Mouse (Mus musculus) liver, adult (tissue): ENCODE measurements around the gene Gpr62.

Experiments
- GATA4 ChIP-seq: IDR thresholded peaks from 2 replicates; pipeline ENCODE4 v1.6.1; 2014; ENCODE audit warnings: mild to moderate bottlenecking, low read length; ENCODE audit not compliant: insufficient replicate concordance

Gene Gpr62

DNA sequence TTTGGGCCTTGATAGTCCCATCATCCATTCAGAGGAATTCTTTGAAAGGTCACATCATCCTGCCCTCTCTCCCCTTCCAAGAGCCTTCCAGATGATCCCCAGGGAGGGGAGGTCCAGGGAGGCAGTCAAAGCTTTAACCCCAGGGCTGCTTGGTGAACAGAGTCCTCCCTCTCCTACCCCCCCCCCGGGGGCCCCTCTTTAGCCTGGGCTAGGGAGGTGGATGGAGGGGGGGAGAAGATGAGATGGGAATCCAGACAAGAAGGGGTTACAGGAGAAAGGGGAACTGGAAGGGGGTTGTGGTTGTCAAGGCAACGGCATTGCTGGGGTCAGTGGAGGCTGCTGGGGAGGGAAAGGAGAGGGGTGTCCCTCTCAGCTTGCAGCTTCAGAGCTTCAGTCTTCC lies 45.1 kb downstream of the Gpr62 start:
- TF ChIP-seq GATA4 = no peak

DNA sequence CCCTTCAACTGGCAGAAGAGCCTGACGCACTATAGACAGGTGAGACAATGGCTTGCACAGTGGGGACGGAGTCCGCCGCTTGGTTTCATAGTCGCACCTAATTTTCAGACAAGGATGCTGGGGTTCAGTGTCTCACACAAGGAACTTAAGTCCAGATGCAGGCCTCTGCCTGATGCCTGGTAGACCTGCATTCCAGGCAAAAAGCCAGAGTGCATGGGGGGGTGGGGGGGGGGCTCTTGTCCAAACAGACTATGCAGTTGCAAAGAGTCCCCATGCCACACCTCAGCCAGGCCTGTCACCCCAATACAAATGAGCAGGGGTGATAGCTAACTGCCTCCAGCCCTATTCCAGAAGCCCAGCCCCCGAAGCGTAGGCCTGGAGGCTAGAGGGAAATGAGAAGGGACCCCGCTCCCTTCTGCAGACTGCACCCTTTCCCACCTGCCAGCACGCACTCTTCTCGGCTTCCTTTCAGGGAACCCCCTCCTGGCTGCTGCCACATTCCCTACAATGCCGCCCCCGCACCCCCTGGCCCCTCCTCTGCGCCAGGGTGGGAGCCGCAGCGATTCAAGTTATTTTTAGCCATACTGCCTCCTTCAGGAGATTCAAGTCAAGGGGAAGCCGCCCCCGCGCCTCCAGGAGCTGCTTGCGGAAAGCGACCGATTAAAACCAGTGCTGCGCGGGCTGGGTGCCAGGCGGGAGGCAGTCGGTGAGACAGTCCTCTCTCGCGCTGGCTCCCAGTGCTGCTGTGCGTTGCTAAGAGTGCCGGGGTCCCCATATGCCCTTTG lies 47.7 kb downstream of the Gpr62 start:
- no peak; the same call in 1 of the 2 replicates for TF ChIP-seq GATA4

DNA sequence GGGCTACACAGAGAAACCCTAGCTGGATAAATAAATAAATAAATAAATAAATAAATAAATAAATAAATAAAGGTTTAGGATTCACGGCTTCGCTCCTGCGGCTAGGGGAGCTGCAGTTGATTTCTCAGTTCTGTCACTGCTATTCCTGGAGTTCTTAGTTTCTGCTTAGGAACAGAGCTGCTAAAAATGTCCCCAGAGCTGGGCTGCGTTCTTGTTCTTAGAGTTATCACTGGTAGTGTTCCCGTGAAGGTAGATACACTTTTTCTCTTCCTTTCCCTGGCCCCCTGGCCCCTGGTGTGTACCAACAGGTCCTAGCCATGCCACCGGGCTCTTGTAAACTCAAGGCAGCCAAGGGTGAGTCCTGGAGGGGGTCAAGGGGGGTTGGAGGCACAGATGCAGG lies 48.9 kb downstream of the Gpr62 start:
- no peak for TF ChIP-seq GATA4
